Mouse (Mus musculus) limb, embryonic 12.5 days (tissue): Measurements from ENCODE around the gene Kif2a. TPM values are rescaled to one million over a fixed set of nuclear protein-coding genes. Genes with fewer than 3 reads are reported as not detected.

Experiments
- ATAC-seq: fragments of 200-750 bp; cut with Nextera tagmentation; 2 replicates; pipeline ENCODE4 v1.8.0; 2017; ENCODE audit warnings: low read depth, moderate TSS enrichment; ENCODE audit not compliant: insufficient number of reproducible peaks, insufficient read depth, low FRiP score, low TSS enrichment
- H3K27ac ChIP-seq: fragments of 300-500 bp; sonication (generic); 2 replicates; pipeline ENCODE4 v1.5.1; 2016; ENCODE audit warnings: mild to moderate bottlenecking, moderate library complexity
- H3K27me3 ChIP-seq: fragments of 300-500 bp; sonication (generic); 2 replicates; pipeline ENCODE4 v1.6.1; 2016; ENCODE audit warnings: mild to moderate bottlenecking, moderate library complexity
- H3K36me3 ChIP-seq: fragments of 300-500 bp; sonication (generic); 2 replicates; pipeline ENCODE4 v1.6.1; 2016; ENCODE audit warnings: mild to moderate bottlenecking, moderate library complexity
- H3K4me1 ChIP-seq: fragments of 300-500 bp; sonication (generic); replicated peaks from 2 replicates; pipeline ENCODE4 v1.6.1; 2016
- H3K4me2 ChIP-seq: fragments of 300-500 bp; sonication (generic); 2 replicates; pipeline ENCODE4 v1.6.1; 2016; ENCODE audit warnings: mild to moderate bottlenecking, moderate library complexity
- H3K4me3 ChIP-seq: fragments of 300-500 bp; sonication (generic); replicated peaks from 2 replicates; pipeline ENCODE4 v1.5.1; 2016; ENCODE audit warnings: mild to moderate bottlenecking
- H3K9ac ChIP-seq: fragments of 300-500 bp; sonication (generic); replicated peaks from 2 replicates; pipeline ENCODE4 v1.6.1; 2016; ENCODE audit warnings: mild to moderate bottlenecking, moderate library complexity
- H3K9me3 ChIP-seq: fragments of 300-500 bp; sonication (generic); 2 replicates; pipeline ENCODE4 v1.6.1; 2016; ENCODE audit warnings: mild to moderate bottlenecking, moderate library complexity
- WGBS: fragments of 180-500 bp; shearing (Covaris S2); methylation state at CpG from one replicate; pipeline ENCODE4 v1.1.7; 2016; 5-methylcytosine and 5-hydroxymethylcytosine counted together
- polyA plus RNA-seq: library from polyadenylated mRNA; unstranded; fragments of >200 nt; fragmentation: Nextera tagmentation; extraction: Ambion mirVana; gene quantifications from 2 replicates; pipeline ENCODE4 v1.2.1, GENCODE M21; 2016

The Kif2a gene
- 20.3 and 23.5 TPM in 2 replicates for polyA plus RNA-seq

- WGBS, result under 1% methylated on average over 87 of the region's 87 CpGs
- H3K27ac ChIP-seq, result peak within 1 kb of the TSS; percentile 96
- no peaks in the 10 kb centered on the region for H3K27me3 ChIP-seq
- H3K9ac ChIP-seq, result peak within 1 kb of the TSS; percentile 93
- H3K4me3 ChIP-seq, result peak within 1 kb of the TSS; percentile 90
- H3K4me1 ChIP-seq, result peaks cover 12% of the 10 kb centered on the region
- peaks cover 4% of the 10 kb centered on the region; the same call in 1 of the 2 replicates for H3K9me3 ChIP-seq
- H3K36me3 ChIP-seq, result peaks cover 10% of the 10 kb centered on the region
- ATAC-seq, result peak; percentile 73
- H3K4me2 ChIP-seq, result peak within 1 kb of the TSS; percentile 73
Observed at GRCm38 (mm10) chr13:107021461-107022265, at the start of gene Kif2a. Gene Kif2a (minus strand): TSS chr13:107022126.

DNA sequence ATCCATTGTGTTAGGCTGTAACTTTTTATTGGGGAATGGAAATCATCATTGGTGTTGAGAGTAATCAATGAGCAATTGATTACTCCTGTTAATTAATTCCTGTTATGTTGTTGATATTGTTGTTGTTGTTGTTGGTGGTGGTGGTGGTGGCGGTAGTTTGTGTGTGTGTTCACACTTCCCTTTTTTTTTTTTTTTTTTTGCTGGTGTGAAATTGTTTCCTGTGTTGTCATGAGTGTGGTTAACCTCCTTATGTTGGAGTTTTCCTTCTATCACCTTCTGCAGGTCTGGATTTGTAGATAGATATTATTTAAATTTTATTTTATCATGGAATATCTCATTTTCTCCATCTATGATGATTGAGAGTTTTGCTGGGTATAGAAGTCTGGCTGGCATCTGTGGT, 47.1 kb upstream of the Kif2a start:
- Histone ChIP-seq H3K4me2 (no peak overlapping the region), H3K9ac (no peak overlapping the region), H3K27ac (no peak overlapping the region), H3K9me3 (no peaks in the 10 kb centered on the region), H3K36me3 (no peaks in the 10 kb centered on the region), H3K4me3 (no peak overlapping the region), H3K27me3 (no peaks in the 10 kb centered on the region), H3K4me1 (peaks cover 7% of the 10 kb centered on the region; the same call in 1 of the 2 replicates)
- WGBS, result 92% methylated on average over 1 of the region's 1 CpGs
- no peak for ATAC-seq

- H3K4me2 ChIP-seq, result no peak overlapping the region
- H3K27me3 ChIP-seq, result no peaks in the 10 kb centered on the region
- no peaks in the 10 kb centered on the region for H3K9me3 ChIP-seq
- no peaks in the 10 kb centered on the region for H3K4me1 ChIP-seq
- no peak overlapping the region for H3K27ac ChIP-seq
- no peak overlapping the region for H3K9ac ChIP-seq
- no peaks in the 10 kb centered on the region for H3K36me3 ChIP-seq
- H3K4me3 ChIP-seq, result no peak overlapping the region
- ATAC-seq, result no peak
- WGBS, result 81% methylated on average over 10 of the region's 10 CpGs
Observed at GRCm38 (mm10) chr13:107065098-107065855, 43.4 kb upstream of the Kif2a start.

DNA sequence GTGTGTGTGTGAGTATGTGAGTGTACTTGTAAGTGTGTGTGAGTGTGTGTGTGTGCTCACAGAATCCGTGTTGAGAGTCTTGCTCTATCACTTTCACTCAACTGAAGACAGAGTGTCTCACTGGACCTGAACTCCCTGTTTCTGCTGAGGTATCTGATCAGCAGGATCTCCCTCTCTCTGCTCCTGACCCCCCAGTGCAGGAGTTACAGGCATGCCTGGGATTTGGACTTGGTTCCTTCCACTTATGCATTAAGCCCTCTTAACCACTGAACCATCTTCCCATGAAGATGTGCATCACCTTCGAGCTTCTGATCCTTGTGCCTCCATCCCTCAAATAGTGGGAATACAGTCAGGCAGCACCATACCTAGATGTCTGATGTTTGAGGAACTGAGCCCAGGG, 42.3 kb upstream of the Kif2a start:
- WGBS, result 82% methylated on average over 2 of the region's 2 CpGs

DNA sequence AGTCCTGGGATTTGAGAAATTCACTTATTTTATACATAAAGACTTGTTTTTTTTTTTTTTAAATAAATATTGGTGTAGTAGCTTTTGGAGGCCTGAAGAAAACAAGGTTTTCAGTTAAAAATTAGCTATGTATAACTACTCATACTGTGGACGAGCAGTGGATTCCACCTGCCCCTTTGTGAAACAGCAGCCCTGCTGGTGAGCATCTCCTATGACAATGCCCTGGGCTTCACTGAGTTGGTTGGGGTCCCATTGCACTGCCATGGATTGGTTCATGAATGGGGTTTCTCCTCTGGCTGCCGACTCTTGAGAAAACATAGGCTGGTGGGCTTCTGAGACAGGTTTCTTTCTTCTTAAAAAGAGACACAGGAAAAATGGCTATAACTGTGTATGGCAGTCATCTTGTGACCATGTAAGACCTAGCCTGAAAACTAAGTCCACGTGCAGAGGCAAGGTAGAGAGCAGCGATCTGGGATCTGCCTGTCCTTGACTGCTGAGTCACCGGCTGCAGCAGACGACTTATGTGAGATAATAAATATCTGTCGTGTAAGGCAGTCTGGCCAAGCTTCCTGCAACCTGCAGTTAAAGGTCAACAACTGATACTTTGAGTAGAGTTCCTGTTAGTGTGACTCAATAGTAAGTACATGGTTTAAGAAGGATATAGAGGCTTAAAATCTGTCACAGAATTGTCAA, 41.3 kb upstream of the Kif2a start:
- H3K4me3 ChIP-seq, result no peak overlapping the region
- WGBS, result 62% methylated on average over 7 of the region's 7 CpGs
- no peaks in the 10 kb centered on the region for H3K27me3 ChIP-seq
- no peak overlapping the region for H3K27ac ChIP-seq
- no peak overlapping the region for H3K4me2 ChIP-seq
- no peak for ATAC-seq
- H3K4me1 ChIP-seq, result no peaks in the 10 kb centered on the region
- no peaks in the 10 kb centered on the region for H3K9me3 ChIP-seq
- H3K9ac ChIP-seq, result no peak overlapping the region
- H3K36me3 ChIP-seq, result no peaks in the 10 kb centered on the region

More for the DNA sequence above, 42.3 kb upstream of the Kif2a start:
- Histone ChIP-seq H3K4me3 (no peak overlapping the region), H3K36me3 (no peaks in the 10 kb centered on the region), H3K27me3 (no peaks in the 10 kb centered on the region), H3K9ac (no peak overlapping the region), H3K4me2 (no peak overlapping the region), H3K27ac (no peak overlapping the region), H3K9me3 (no peaks in the 10 kb centered on the region), H3K4me1 (no peaks in the 10 kb centered on the region)
- ATAC-seq, result no peak

GRCm38 (mm10) chr13:107060098-107060497, 38.2 kb upstream of the Kif2a start:
- H3K4me1 ChIP-seq, result no peaks in the 10 kb centered on the region
- H3K9ac ChIP-seq, result no peak overlapping the region
- no peaks in the 10 kb centered on the region for H3K27me3 ChIP-seq
- ATAC-seq, result no peak
- no peaks in the 10 kb centered on the region for H3K36me3 ChIP-seq
- no peak overlapping the region for H3K4me3 ChIP-seq
- H3K27ac ChIP-seq, result no peak overlapping the region
- no peaks in the 10 kb centered on the region for H3K9me3 ChIP-seq
- no peak overlapping the region for H3K4me2 ChIP-seq
- WGBS, result 76% methylated on average over 7 of the region's 7 CpGs

GRCm38 (mm10) chr13:107059460-107059859, 37.5 kb upstream of the Kif2a start:
- H3K4me2 ChIP-seq, result no peak overlapping the region
- H3K4me1 ChIP-seq, result no peaks in the 10 kb centered on the region
- no peaks in the 10 kb centered on the region for H3K9me3 ChIP-seq
- no peak for ATAC-seq
- no peak overlapping the region for H3K9ac ChIP-seq
- 86% methylated on average over 3 of the region's 3 CpGs for WGBS
- no peak overlapping the region for H3K27ac ChIP-seq
- H3K36me3 ChIP-seq, result no peaks in the 10 kb centered on the region
- H3K27me3 ChIP-seq, result no peaks in the 10 kb centered on the region
- no peak overlapping the region for H3K4me3 ChIP-seq

GRCm38 (mm10) chr13:107056318-107056717, 34.4 kb upstream of the Kif2a start:
- Histone ChIP-seq H3K9ac (no peak overlapping the region), H3K27me3 (no peaks in the 10 kb centered on the region), H3K27ac (no peak overlapping the region), H3K9me3 (no peaks in the 10 kb centered on the region), H3K4me1 (no peaks in the 10 kb centered on the region), H3K4me2 (no peak overlapping the region), H3K4me3 (no peak overlapping the region), H3K36me3 (no peaks in the 10 kb centered on the region)
- ATAC-seq, result no peak
- 49% methylated on average over 4 of the region's 4 CpGs for WGBS

GRCm38 (mm10) chr13:107054496-107054895, 32.6 kb upstream of the Kif2a start:
- H3K4me1 ChIP-seq, result no peaks in the 10 kb centered on the region
- WGBS, result 75% methylated on average over 4 of the region's 4 CpGs
- H3K27ac ChIP-seq, result no peak overlapping the region

GRCm38 (mm10) chr13:107051342-107051741, 29.4 kb upstream of the Kif2a start:
- 83% methylated on average over 3 of the region's 3 CpGs for WGBS
- no peaks in the 10 kb centered on the region for H3K27me3 ChIP-seq
- no peaks in the 10 kb centered on the region for H3K4me1 ChIP-seq
- no peak overlapping the region for H3K4me3 ChIP-seq
- no peak overlapping the region for H3K4me2 ChIP-seq
- no peaks in the 10 kb centered on the region for H3K36me3 ChIP-seq
- H3K9me3 ChIP-seq, result 0 out of 2 replicates have a peak, but pooled peaks cover 8% of the 10 kb centered on the region
- ATAC-seq, result no peak
- no peak overlapping the region for H3K9ac ChIP-seq
- H3K27ac ChIP-seq, result no peak overlapping the region

More at GRCm38 (mm10) chr13:107054496-107054895, 32.6 kb upstream of the Kif2a start:
- H3K9ac ChIP-seq, result no peak overlapping the region
- no peak overlapping the region for H3K4me3 ChIP-seq
- H3K4me2 ChIP-seq, result no peak overlapping the region
- no peak for ATAC-seq
- H3K9me3 ChIP-seq, result no peaks in the 10 kb centered on the region
- no peaks in the 10 kb centered on the region for H3K36me3 ChIP-seq
- no peaks in the 10 kb centered on the region for H3K27me3 ChIP-seq

GRCm38 (mm10) chr13:107044229-107044628, 22.3 kb upstream of the Kif2a start:
- Histone ChIP-seq H3K9me3 (0 out of 2 replicates have a peak, but pooled peaks cover 8% of the 10 kb centered on the region), H3K4me2 (no peak overlapping the region), H3K36me3 (no peaks in the 10 kb centered on the region), H3K9ac (no peak overlapping the region), H3K4me3 (no peak overlapping the region), H3K4me1 (0 out of 2 replicates have a peak, but pooled peaks cover 4% of the 10 kb centered on the region), H3K27ac (no peak overlapping the region), H3K27me3 (no peaks in the 10 kb centered on the region)
- WGBS, result 20% methylated on average over 5 of the region's 5 CpGs
- no peak for ATAC-seq
